Mouse (Mus musculus) embryonic fibroblast, embryonic 13.5 days (primary cell): Measurements from ENCODE around the gene Larp6.

Experiments
- CTCF ChIP-seq: IDR thresholded peaks from 2 replicates; pipeline ENCODE4 v1.5.1; 2011; ENCODE audit warnings: mild to moderate bottlenecking, control low read depth, low read length, moderate library complexity, borderline replicate concordance; ENCODE audit not compliant: insufficient read depth
- POLR2A ChIP-seq: IDR thresholded peaks from 2 replicates; pipeline ENCODE4 v1.6.1; 2011; ENCODE audit warnings: low read depth, mild to moderate bottlenecking, control low read depth, low read length, moderate library complexity

GRCm38 (mm10) chr9:60715828-60716227 is 3.0 kb downstream of the Larp6 start:
- TF ChIP-seq POLR2A (no peak), CTCF (0 out of 2 replicates have a peak, but pooled peaks have one; percentile 9)
